Mouse (Mus musculus) liver, embryonic 11.5 days (tissue): ENCODE results near the gene Ctnnd1. TPM values are rescaled to one million over a fixed set of nuclear protein-coding genes. Genes with fewer than 3 reads are reported as not detected.

ENCODE experiments used
- ATAC-seq: fragments of 200-750 bp; cut with Nextera tagmentation; replicated peaks from 2 replicates; pipeline ENCODE4 v1.8.0; 2017; ENCODE audit warnings: moderate number of reproducible peaks, mild to moderate bottlenecking, moderate TSS enrichment, moderate library complexity; ENCODE audit not compliant: low FRiP score
- DNase-seq: peaks from one replicate; pipeline ENCODE4 v3.0.0-alpha.2; 2017; ENCODE audit warnings: low spot score
- H3K27ac ChIP-seq: fragments of 300-500 bp; sonication (generic); 2 replicates; pipeline ENCODE4 v1.5.1; 2014; ENCODE audit warnings: mild to moderate bottlenecking, low read depth, low read length, control low read depth
- H3K27me3 ChIP-seq: fragments of 300-500 bp; sonication (generic); replicated peaks from 2 replicates; pipeline ENCODE4 v1.6.1; 2014; ENCODE audit warnings: low read length, mixed read lengths; ENCODE audit not compliant: control insufficient read depth, insufficient read depth
- H3K36me3 ChIP-seq: fragments of 300-500 bp; sonication (generic); 2 replicates; pipeline ENCODE4 v1.6.1; 2014; ENCODE audit warnings: mild to moderate bottlenecking, low read length, moderate library complexity, mixed read lengths; ENCODE audit not compliant: control insufficient read depth, insufficient read depth
- H3K4me1 ChIP-seq: fragments of 300-500 bp; sonication (generic); replicated peaks from 2 replicates; pipeline ENCODE4 v1.6.1; 2014; ENCODE audit warnings: low read length, mixed read lengths; ENCODE audit not compliant: control insufficient read depth, insufficient read depth
- H3K4me2 ChIP-seq: fragments of 300-500 bp; sonication (generic); 2 replicates; pipeline ENCODE4 v1.6.1; 2014; ENCODE audit warnings: mild to moderate bottlenecking, control low read depth, moderate library complexity
- H3K4me3 ChIP-seq: fragments of 300-500 bp; sonication (generic); 2 replicates; pipeline ENCODE4 v1.5.1; 2014; ENCODE audit warnings: low read depth, low read length, control low read depth
- H3K9ac ChIP-seq: fragments of 300-500 bp; sonication (generic); 2 replicates; pipeline ENCODE4 v1.6.1; 2014; ENCODE audit warnings: low read depth, low read length, control low read depth
- H3K9me3 ChIP-seq: fragments of 300-500 bp; sonication (generic); 2 replicates; pipeline ENCODE4 v1.6.1; 2016; ENCODE audit warnings: low read length, inconsistent platforms, mixed read lengths; ENCODE audit not compliant: control insufficient read depth
- WGBS: fragments of 180-500 bp; shearing (Covaris S2); extraction: QIAGEN DNeasy Blood & Tissue Kit; methylation state at CpG from one replicate; pipeline ENCODE4 v1.1.7; 2014; 5-methylcytosine and 5-hydroxymethylcytosine counted together
- polyA plus RNA-seq: library from polyadenylated mRNA; unstranded; fragments of >200 nt; fragmentation: Nextera tagmentation; extraction: Ambion mirVana; gene quantifications from 2 replicates; pipeline ENCODE4 v1.2.1, GENCODE M21; 2014

Gene Ctnnd1
- polyA plus RNA-seq, 1 experiment from 2014 or later: 27.1 TPM

DNA sequence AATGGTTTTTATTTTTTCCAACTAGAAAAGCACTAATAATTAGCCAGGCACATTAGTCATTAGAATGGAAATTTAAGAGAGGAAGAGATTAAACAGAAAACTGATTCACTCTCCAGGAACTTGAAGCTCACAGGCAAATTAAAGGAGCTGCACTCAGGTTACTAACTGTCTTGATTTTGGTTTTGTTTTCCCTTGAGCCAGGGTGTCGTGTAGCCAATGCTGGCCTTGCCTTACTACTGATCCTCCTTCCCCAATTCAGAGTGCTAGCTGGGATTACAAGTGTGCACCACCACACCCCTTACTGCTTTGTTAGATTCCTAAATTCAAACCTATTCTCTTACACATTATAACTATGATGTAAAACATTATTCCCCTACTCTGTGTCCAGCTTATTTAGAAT, 42.7 kb downstream of the Ctnnd1 start:
- Histone ChIP-seq H3K4me1 (no peaks in the 10 kb centered on the region), H3K9ac (no peak overlapping the region), H3K4me2 (no peak overlapping the region), H3K27me3 (no peaks in the 10 kb centered on the region), H3K9me3 (no peaks in the 10 kb centered on the region), H3K4me3 (no peak overlapping the region), H3K27ac (no peak overlapping the region), H3K36me3 (peaks cover 40% of the 10 kb centered on the region)
- DNase-seq: no peak
- no peak for ATAC-seq
- WGBS: 71% methylated on average over 1 of the region's 1 CpGs

DNA sequence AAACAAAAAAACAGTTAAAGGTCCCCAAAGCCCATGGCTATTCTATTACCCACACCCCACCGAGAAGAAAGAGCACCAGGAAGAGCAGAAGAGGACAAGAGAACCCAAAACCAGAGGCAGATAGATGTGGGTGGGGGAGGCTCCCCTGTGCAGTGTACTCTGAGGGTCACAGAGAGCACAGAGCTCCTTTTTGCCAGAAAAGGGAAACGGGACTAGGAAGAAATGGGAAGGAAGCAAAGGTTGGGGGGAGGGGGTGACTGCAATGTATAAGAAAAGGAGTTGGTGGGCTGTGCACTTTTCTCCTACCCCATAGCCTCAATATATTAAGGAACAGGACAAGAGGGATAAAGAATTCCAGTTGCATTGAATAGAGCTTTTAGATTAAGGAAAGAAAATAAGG, 49.6 kb downstream of the Ctnnd1 start:
- Histone ChIP-seq H3K27me3 (no peaks in the 10 kb centered on the region), H3K4me1 (no peaks in the 10 kb centered on the region), H3K9me3 (no peaks in the 10 kb centered on the region), H3K36me3 (peaks cover 13% of the 10 kb centered on the region), H3K27ac (no peak overlapping the region), H3K9ac (no peak overlapping the region), H3K4me2 (no peak overlapping the region), H3K4me3 (no peak overlapping the region)
- 60% methylated on average over 2 of the region's 2 CpGs for WGBS
- ATAC-seq: no peak
- DNase-seq: no peak

DNA sequence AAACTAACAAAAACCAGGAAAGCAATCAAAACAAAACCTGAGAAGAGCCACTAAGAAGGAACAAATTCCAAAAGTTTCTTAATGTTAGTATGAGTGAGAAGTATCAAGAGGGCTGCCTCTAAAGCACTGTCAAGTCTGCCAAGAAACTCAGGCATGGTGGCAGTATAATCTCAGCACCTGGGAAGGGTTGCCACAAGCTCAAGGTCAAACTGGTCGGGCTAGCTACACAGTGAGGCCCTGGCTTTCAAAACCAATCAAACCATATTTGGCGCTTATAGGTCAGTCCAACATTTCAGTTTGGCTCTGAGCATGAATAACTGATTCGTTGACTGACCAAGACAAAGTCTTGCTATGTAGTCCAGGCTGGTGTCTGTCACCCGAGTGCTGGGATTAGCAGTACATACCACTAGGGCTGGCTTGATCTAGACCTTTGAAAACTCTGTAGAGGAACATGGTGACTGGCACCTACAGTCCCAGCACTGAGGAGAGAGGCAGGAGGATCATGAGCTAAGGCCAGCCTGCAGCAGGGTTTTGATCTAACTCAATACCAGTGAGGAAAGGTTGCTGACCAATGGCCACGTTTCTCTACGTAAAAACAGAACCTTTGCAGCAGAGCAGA, 51.2 kb downstream of the Ctnnd1 start:
- ATAC-seq: no peak; the same call in 1 of the 2 replicates

DNA sequence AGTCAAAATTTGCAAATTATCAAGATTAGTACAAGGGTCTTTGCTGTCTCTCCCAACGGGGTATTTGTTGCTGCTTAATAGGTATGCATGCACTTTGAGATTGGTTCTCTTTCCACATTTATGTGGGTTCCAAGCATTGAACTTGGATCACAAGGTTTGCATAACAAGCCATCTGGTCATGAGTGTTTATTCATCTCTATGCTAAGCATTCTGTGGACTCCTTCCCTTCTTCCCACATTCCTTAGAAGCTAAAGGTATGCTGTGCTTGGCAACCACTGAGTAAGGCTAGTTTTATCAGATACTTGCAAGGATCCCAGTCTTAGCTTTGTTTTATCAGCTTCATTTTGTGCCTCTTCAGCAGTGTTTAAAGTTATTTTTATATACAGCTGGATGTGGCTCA, 53.4 kb downstream of the Ctnnd1 start:
- 81% methylated on average over 1 of the region's 1 CpGs for WGBS

More for the DNA sequence above, 51.2 kb downstream of the Ctnnd1 start:
- DNase-seq: no peak
- no peaks in the 10 kb centered on the region for H3K4me1 ChIP-seq
- no peaks in the 10 kb centered on the region for H3K9me3 ChIP-seq
- no peak overlapping the region for H3K4me2 ChIP-seq
- H3K4me3 ChIP-seq: no peak overlapping the region
- H3K27me3 ChIP-seq: no peaks in the 10 kb centered on the region
- 89% methylated on average over 6 of the region's 6 CpGs for WGBS
- no peak overlapping the region for H3K9ac ChIP-seq
- H3K27ac ChIP-seq: no peak overlapping the region
- peaks cover 11% of the 10 kb centered on the region for H3K36me3 ChIP-seq

DNA sequence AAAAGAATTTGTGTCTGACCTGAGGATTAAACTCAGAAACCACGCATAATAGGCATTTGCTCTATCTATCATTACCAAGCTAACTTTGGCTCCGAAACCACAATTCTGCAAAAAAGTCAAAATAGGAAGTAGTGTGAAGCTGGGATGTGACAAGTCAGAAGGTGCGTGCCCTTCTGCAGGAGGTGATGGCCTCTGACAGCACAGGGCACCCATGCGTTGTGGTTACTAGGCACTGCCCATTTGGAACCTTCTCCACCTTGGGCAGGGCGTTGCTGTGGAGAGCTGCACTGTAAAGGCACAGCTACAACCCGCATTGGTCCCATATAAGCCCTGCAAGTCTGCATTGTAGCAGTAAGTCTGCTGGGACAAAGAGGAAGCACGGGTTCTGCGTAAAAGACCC, 57.8 kb downstream of the Ctnnd1 start:
- H3K36me3 ChIP-seq: peaks cover 6% of the 10 kb centered on the region; the same call in 1 of the 2 replicates
- WGBS: 74% methylated on average over 8 of the region's 8 CpGs
- ATAC-seq: no peak
- no peak overlapping the region for H3K4me3 ChIP-seq
- no peak overlapping the region for H3K27ac ChIP-seq
- no peaks in the 10 kb centered on the region for H3K4me1 ChIP-seq
- no peak overlapping the region for H3K9ac ChIP-seq
- no peak for DNase-seq
- H3K4me2 ChIP-seq: no peak overlapping the region
- H3K27me3 ChIP-seq: no peaks in the 10 kb centered on the region
- H3K9me3 ChIP-seq: no peaks in the 10 kb centered on the region

More for the DNA sequence above, 53.4 kb downstream of the Ctnnd1 start:
- Histone ChIP-seq H3K4me1 (no peaks in the 10 kb centered on the region), H3K9ac (no peak overlapping the region), H3K4me3 (no peak overlapping the region), H3K36me3 (peaks cover 6% of the 10 kb centered on the region), H3K27me3 (no peaks in the 10 kb centered on the region), H3K27ac (no peak overlapping the region), H3K4me2 (no peak overlapping the region), H3K9me3 (no peaks in the 10 kb centered on the region)
- DNase-seq: no peak
- ATAC-seq: no peak

DNA sequence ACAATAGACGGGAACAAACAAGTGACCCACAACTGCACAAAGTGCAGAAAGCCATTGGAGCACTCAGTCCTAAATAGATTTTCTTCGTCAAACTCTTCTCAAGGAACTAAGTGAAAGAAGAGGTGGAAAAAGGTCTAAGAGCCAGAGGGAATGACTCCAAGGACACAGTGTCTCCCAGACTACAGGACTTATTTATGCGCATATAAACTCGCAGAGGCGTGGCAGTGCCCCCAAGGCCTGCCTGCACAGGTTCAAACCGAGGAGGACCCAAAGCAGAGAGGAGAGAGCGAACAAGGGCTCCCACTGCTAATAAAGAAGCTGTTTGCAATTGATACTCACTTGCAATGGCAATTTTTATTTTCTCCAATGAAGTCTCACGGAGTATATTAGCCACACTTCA, 64.9 kb downstream of the Ctnnd1 start:
- Histone ChIP-seq H3K27me3 (no peaks in the 10 kb centered on the region), H3K36me3 (peaks cover 6% of the 10 kb centered on the region), H3K4me2 (no peak overlapping the region), H3K4me1 (no peaks in the 10 kb centered on the region), H3K9me3 (no peaks in the 10 kb centered on the region), H3K4me3 (no peak overlapping the region), H3K27ac (no peak overlapping the region), H3K9ac (no peak overlapping the region)
- whole genome bisulfite sequencing: 87% methylated on average over 8 of the region's 8 CpGs
- ATAC-seq: no peak
- no peak for DNase-seq

DNA sequence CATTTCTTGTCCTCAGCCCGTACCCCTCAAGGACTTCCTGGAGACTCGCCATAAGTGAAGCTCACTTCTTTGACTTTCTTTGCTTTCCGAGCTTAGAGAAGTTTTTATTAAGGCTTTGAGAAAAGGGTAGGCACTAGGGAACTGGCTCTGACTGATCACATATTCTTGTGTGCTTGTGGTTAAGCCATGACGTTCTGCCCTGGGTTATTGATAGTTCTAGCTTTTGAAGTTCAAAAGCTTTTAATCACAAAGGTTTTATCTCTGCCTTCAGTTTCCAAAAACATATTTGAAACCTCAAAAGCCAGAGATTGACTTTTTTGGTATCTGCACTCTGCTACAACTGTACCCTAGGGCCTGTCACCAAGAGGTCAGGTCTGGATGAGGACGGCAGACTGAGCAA, 68.3 kb downstream of the Ctnnd1 start:
- peaks cover 7% of the 10 kb centered on the region for H3K36me3 ChIP-seq
- no peak overlapping the region for H3K27ac ChIP-seq
- H3K9ac ChIP-seq: no peak overlapping the region
- no peak overlapping the region for H3K4me3 ChIP-seq
- H3K4me2 ChIP-seq: no peak overlapping the region
- ATAC-seq (no peak), DNase-seq (no peak)
- H3K4me1 ChIP-seq: no peaks in the 10 kb centered on the region
- WGBS: 73% methylated on average over 5 of the region's 5 CpGs
- H3K27me3 ChIP-seq: no peaks in the 10 kb centered on the region
- no peaks in the 10 kb centered on the region for H3K9me3 ChIP-seq

DNA sequence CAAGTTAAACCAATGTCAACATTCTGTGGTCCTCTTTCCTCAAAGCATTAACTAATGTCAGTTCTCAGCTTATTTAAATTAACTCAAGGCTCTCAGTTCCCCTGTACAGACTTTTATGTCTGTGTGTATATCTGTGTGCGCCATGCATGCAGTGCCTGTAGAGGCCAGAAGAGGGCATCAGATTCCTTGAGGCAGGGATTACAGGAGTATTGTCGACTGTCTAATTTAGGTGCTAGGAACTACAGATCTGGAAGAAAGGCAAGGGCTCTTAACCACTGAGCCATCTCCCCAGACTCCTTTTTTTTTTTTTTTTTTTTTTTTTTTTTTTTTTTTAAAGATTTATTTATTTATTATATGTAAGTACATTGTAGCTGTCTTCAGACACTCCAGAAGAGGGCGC, 69.4 kb downstream of the Ctnnd1 start:
- ATAC-seq (no peak), DNase-seq (no peak)
- H3K4me3 ChIP-seq: no peak overlapping the region
- no peak overlapping the region for H3K4me2 ChIP-seq
- peaks cover 7% of the 10 kb centered on the region for H3K36me3 ChIP-seq
- no peaks in the 10 kb centered on the region for H3K4me1 ChIP-seq
- no peak overlapping the region for H3K9ac ChIP-seq
- no peaks in the 10 kb centered on the region for H3K9me3 ChIP-seq
- 88% methylated on average over 2 of the region's 3 CpGs for WGBS
- H3K27ac ChIP-seq: no peak overlapping the region
- no peaks in the 10 kb centered on the region for H3K27me3 ChIP-seq

DNA sequence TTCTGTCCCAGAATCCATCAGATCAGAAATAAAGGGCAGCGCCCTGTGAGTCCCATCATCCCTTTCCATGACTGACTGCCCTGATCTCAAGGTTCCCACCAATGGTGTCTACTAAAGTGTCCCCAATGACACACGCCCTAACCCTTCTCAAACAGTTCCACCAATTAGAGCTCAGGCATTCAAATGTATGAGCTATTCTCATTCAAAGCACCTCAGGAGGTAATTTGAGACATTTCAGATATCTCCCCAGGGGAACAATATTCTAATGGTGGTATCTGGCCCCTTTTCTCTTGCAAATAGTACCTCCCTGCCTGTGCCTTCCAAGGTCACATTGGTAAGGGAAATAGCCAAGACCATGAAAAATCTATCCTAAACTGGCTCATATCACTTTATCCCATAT, 71.3 kb downstream of the Ctnnd1 start:
- H3K9me3 ChIP-seq: no peaks in the 10 kb centered on the region
- no peak for ATAC-seq
- no peak overlapping the region for H3K4me2 ChIP-seq
- H3K27ac ChIP-seq: no peak overlapping the region
- H3K27me3 ChIP-seq: no peaks in the 10 kb centered on the region
- H3K36me3 ChIP-seq: peaks cover 3% of the 10 kb centered on the region; the same call in 1 of the 2 replicates
- WGBS: 87% methylated on average over 2 of the region's 2 CpGs
- no peaks in the 10 kb centered on the region for H3K4me1 ChIP-seq
- no peak overlapping the region for H3K4me3 ChIP-seq
- DNase-seq: no peak
- H3K9ac ChIP-seq: no peak overlapping the region
